Mouse (Mus musculus) C2C12 (cell line): ENCODE measurements around the gene Ccl11.

Source experiments
- CEBPB ChIP-seq: IDR thresholded peaks from one replicate; pipeline ENCODE4 v1.6.1; 2011; ENCODE audit warnings: low read depth, mild to moderate bottlenecking, control low read depth, moderate library complexity
- CTCF ChIP-seq: IDR thresholded peaks from one replicate; pipeline ENCODE4 v1.5.1; 2011; ENCODE audit not compliant: control insufficient read depth, insufficient read depth, insufficient read length
- FOSL1 ChIP-seq: IDR thresholded peaks from one replicate; pipeline ENCODE4 v1.8.0; 2011; ENCODE audit warnings: mild to moderate bottlenecking, low read length; ENCODE audit not compliant: poor library complexity, insufficient read depth, severe bottlenecking
- MAX ChIP-seq: IDR thresholded peaks from one replicate; pipeline ENCODE4 v1.6.1; 2011; ENCODE audit warnings: mild to moderate bottlenecking, control low read depth
- MYOD1 ChIP-seq: IDR thresholded peaks from one replicate; pipeline ENCODE4 v1.6.1; 2011; ENCODE audit warnings: low read depth; ENCODE audit not compliant: control insufficient read depth, insufficient read length
- USF1 ChIP-seq: IDR thresholded peaks from one replicate; pipeline ENCODE4 v1.6.1; 2011; ENCODE audit warnings: low read depth, mild to moderate bottlenecking, control low read depth, moderate library complexity

DNA sequence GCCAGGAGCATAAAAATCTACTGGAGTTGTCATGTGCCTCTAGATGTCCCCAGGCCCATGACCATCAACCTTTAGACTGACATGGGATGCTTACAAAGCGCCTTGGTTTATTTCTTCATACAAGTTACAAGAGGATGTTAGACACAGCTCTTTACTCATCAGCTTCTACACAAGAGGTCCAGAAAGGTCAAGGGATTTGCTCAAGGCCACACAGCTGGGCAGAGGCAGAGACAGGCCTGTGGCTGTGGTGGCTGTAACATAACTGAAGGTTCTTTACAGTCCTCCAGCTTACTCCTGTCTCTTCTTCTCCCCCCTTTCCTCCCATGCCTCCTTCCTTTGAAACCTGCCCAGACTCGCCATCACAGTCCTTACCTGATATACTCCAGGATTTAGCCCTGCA, 27.5 kb upstream of the Ccl11 start:
- TF ChIP-seq CTCF (no peak), CEBPB (no peak), FOSL1 (no peak), USF1 (no peak), MAX (no peak), MYOD1 (no peak)
